Mouse (Mus musculus): ENCODE results near the gene A930033H14Rik.

DNA sequence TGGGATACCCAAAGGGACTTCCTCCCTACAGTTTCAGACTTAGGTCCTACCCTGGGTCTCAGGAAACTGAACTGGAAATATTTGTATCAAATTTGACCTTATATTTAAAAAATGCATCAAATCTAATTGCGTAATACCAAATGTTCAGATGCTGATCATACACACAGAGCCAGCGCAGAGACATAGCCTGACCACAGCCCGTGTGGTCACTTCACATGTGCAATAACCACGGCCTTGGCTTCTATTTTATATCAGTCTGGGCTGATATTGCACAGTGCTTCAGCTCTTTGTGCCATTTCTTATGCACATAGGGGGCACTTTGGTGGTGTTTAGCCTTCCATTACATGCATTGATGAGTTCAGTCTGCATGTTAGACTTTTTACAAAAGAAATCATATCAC lies 10.3 kb upstream of the A930033H14Rik start:
- TF ChIP-seq CTCF (IDR thresholded peaks at IDR 0.05; ENCODE audit: low read depth) (no peak), EP300 (optimal IDR thresholded peaks at IDR 0.05) (no peak)

Measured in stomach, postnatal 0 days (tissue).